Mouse (Mus musculus): ENCODE data around the gene Tacc2.
"Not testable (repeated sequence)": the region's sequence is repeated elsewhere in the genome, so short reads cannot be mapped to it uniquely, and the experiment has no call there.

Tacc2 gene

GRCm38 (mm10) chr7:130649257-130649656 lies 72.0 kb downstream of the Tacc2 start:
- DNase-seq (ENCODE audit: low read depth, low spot score) = no peak

GRCm38 (mm10) chr7:130650621-130651020 lies 73.4 kb downstream of the Tacc2 start:
- no peak for DNase-seq (ENCODE audit: low read depth, low spot score)

- no peak for DNase-seq (ENCODE audit: low read depth, low spot score)
Observed at GRCm38 (mm10) chr7:130653036-130653555, 75.9 kb downstream of the Tacc2 start.

GRCm38 (mm10) chr7:130654562-130654961 lies 77.3 kb downstream of the Tacc2 start:
- DNase-seq (ENCODE audit: low read depth, low spot score) = no peak

- no peak for DNase-seq (ENCODE audit: low read depth, low spot score)
Observed at GRCm38 (mm10) chr7:130656965-130657364, 79.7 kb downstream of the Tacc2 start.

DNA sequence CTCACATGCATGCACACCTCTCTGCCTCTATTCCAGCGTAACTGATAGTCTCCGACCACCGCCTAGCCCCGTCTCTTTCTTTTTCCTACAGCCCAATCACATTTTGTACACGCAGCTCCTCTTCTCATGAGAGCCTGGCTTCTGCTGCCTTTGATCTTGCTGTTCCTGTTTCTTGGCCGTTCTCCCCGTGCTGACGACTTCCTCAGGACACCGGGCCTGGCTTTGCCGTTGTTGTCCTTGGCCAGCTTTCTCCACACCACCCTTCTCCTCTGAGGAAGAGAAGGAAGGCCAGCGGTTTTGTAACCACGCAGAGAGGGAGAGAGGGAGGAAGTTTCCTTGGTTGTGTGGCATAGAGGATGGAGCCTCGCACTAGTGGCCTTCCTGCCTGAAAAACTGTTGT lies 80.5 kb downstream of the Tacc2 start:
- no peak for DNase-seq (ENCODE audit: low read depth, low spot score)

DNA sequence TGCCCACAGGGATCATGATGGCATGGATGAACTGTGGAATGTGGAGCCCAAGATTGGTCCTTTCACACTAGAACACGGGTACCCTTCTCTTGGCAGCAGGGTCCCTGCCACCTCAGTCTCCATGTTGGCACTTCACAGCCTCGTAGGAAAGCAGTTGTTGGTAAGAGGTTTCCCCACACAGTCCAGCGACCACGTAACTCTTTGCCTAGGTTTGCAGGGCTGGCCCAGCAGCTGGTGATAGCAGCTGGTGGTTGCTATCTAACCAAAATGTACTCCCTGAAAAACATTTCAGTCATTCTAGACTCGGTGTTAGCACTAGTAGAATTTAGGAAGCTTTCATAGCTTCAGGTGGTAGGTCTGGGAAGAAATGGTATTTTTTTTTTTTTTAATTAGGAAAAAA lies 81.9 kb downstream of the Tacc2 start:
- no peak for DNase-seq (ENCODE audit: low read depth, low spot score)

DNA sequence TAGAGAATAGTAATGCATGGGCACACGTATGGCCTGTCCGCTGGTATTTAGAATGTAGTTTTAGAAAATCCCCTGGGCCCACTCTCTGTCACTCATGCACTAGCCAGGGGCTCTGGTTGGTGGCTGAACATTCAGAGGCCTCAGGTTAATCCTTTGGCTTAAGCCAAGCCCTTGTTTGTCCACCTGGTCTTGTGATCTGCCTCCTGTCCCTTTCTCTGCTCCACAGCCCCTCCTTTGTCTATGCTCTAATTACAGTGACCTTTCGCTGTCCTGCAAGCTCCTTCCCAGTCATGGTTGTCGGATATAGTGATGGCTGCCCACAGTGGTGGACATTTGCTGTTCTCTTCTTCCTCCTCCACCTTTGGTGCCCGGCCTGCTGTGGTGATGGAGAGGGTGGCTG lies 85.0 kb downstream of the Tacc2 start:
- DNase-seq (ENCODE audit: low read depth, low spot score) = no peak

- DNase-seq (ENCODE audit: low read depth, low spot score) = no peak
Observed at GRCm38 (mm10) chr7:130662869-130663268, 85.6 kb downstream of the Tacc2 start.

DNA sequence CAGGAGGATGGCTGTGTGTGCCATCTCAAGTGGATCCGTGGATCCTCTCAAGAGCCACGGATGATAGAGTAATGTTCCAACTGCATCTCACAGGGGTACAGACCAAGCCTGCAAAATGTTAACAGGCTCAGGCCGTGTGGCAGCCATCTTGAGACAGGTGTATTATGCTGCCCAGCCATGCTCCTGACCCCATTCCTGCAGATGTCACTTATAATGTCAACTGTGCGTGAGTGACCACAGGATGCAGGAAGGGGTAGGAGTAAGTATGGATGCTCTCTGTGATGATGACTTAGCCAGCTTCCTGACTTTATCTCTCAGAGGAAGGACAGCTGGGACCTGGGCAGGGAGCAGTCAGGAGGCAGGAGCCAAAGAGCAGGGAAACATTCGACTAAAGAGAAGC lies 86.8 kb downstream of the Tacc2 start:
- DNase-seq (ENCODE audit: low read depth, low spot score) = no peak

DNA sequence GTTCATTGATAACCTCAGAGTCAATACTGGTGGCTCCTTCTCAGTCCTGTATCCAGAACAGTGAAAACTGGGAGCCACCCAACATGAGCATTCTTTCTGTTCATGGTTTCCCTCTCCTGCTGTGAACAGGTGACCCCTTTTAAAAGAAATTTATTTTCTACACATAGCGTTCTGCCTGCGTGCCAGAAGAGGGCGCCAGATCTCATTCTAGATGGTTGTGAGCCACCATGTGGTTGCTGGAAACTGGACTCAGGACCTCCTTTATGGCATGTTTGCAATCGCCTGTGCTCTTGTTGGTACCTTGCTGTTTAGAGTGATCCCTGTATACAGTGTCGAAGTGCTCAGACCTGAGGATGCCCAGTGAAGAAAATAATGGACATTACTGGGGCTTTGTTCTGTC lies 87.4 kb downstream of the Tacc2 start:
- no peak for DNase-seq (ENCODE audit: low read depth, low spot score)

GRCm38 (mm10) chr7:130665358-130665757 lies 88.1 kb downstream of the Tacc2 start:
- DNase-seq (ENCODE audit: low read depth, low spot score) = no peak

GRCm38 (mm10) chr7:130668013-130668412 lies 90.8 kb downstream of the Tacc2 start:
- not testable (repeated sequence) for DNase-seq (ENCODE audit: low read depth, low spot score)

GRCm38 (mm10) chr7:130668729-130669281 lies 91.6 kb downstream of the Tacc2 start:
- DNase-seq (ENCODE audit: low read depth, low spot score) = no peak

DNA sequence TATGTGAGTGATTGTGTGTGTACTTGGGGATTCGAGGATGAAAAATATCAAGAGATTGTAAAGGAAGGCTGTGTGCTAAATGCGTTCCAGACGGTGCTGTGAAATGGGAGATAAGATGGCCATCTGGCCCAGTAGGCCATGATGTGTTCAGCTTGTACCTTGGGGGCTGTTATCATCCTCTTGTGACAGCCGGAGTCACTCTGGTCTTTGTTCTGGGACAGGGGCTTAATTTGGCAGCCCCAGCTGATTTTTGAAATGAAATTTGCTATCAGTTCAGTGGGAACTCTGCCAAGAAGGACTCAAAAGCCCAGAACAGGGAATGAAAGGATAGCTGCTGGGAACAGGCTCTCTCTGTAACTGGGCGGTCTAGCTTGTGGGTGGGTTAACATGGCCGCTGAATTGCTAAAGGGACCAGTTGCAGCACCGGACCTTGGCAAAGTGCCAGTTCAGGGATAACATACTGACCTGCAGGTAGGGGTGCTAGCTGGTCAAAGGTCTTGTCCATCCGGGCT lies 92.2 kb downstream of the Tacc2 start:
- DNase-seq (ENCODE audit: low read depth, low spot score) = no peak

DNA sequence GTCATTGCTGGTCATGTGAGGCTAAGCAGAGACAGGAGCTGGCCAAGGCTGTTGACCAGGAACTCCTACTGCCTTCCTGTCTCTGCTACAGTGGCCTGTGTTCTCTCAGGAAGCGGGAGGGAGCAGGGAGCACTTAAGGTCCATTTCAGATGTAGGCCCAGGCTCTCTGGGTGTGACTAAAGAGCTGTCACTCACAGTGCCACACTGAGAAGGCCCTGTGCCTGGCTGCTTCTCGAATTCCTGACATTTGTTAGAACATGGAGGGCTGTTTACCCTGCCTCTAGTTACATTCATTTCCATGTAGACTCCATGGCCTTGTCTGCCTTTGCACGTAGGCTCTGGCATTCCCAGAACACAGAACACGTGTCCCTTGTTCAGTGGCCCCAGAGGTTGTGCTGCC lies 93.1 kb downstream of the Tacc2 start:
- DNase-seq (ENCODE audit: low read depth, low spot score) = no peak

GRCm38 (mm10) chr7:130671301-130671700 lies 94.1 kb downstream of the Tacc2 start:
- no peak for DNase-seq (ENCODE audit: low read depth, low spot score)

- no peak for DNase-seq (ENCODE audit: low read depth, low spot score)
Observed at GRCm38 (mm10) chr7:130673169-130674033, 96.2 kb downstream of the Tacc2 start.

GRCm38 (mm10) chr7:130674526-130674925 lies 97.3 kb downstream of the Tacc2 start:
- DNase-seq (ENCODE audit: low read depth, low spot score) = no peak

- no peak for DNase-seq (ENCODE audit: low read depth, low spot score)
Observed at GRCm38 (mm10) chr7:130676885-130677540, 99.8 kb downstream of the Tacc2 start.

GRCm38 (mm10) chr7:130677541-130678274 lies 100.5 kb downstream of the Tacc2 start:
- no peak for DNase-seq (ENCODE audit: low read depth, low spot score)

GRCm38 (mm10) chr7:130678414-130678813 lies 101.2 kb downstream of the Tacc2 start:
- no peak for DNase-seq (ENCODE audit: low read depth, low spot score)

All from c-Kit-negative CD71-positive TER-119-positive erythroid progenitor cells, embryonic 14.5 days (primary cell).